Mouse (Mus musculus): ENCODE measurements around the gene Cldn4. TPM values are rescaled to one million over a fixed set of nuclear protein-coding genes. Genes with fewer than 3 reads are reported as not detected.

The Cldn4 gene
- not detected for total RNA-seq (2021)
- long read RNA-seq, experiment 1 = 0 reads
- long read RNA-seq, experiment 2 = 0 reads

- intact Hi-C loops (cut with DNase I; ENCODE audit: low total_unique reads) = no loop called here
- DNase-seq = no peak
Measured at GRCm38 (mm10) chr5:134946857-134947255, at the start of gene Cldn4. TSS of gene Cldn4 (minus strand) at chr5:134946934.

GRCm38 (mm10) chr5:134992566-134992965, 45.8 kb upstream of the Cldn4 start:
- DNase-seq = no peak
- intact Hi-C loops (cut with DNase I; ENCODE audit: low total_unique reads) = no loop called here

GRCm38 (mm10) chr5:134989741-134990140, 43.0 kb upstream of the Cldn4 start:
- no peak for DNase-seq
- intact Hi-C loops (cut with DNase I; ENCODE audit: low total_unique reads) = no loop called here

DNA sequence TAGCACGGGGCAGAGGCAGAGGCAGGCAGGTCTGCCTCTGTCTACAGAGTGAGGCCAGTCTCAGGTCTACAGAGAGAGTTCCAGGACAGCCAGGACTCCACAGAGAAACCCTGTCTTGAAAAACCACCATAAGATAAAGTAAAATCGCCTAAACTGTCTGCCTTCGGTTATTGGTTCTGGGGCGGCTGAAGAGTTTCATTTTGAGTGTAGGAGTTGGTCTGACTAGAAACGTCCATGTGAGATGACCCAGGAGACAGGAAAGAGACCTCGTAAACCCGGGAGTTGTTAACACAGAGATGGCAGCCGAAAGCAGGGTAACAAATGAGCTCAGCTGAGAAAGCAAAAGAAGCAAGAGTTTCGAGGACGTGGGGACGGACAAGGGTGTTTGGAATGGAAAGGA, 42.4 kb upstream of the Cldn4 start:
- intact Hi-C loops (cut with DNase I; ENCODE audit: low total_unique reads) = no loop called here
- no peak for DNase-seq

DNA sequence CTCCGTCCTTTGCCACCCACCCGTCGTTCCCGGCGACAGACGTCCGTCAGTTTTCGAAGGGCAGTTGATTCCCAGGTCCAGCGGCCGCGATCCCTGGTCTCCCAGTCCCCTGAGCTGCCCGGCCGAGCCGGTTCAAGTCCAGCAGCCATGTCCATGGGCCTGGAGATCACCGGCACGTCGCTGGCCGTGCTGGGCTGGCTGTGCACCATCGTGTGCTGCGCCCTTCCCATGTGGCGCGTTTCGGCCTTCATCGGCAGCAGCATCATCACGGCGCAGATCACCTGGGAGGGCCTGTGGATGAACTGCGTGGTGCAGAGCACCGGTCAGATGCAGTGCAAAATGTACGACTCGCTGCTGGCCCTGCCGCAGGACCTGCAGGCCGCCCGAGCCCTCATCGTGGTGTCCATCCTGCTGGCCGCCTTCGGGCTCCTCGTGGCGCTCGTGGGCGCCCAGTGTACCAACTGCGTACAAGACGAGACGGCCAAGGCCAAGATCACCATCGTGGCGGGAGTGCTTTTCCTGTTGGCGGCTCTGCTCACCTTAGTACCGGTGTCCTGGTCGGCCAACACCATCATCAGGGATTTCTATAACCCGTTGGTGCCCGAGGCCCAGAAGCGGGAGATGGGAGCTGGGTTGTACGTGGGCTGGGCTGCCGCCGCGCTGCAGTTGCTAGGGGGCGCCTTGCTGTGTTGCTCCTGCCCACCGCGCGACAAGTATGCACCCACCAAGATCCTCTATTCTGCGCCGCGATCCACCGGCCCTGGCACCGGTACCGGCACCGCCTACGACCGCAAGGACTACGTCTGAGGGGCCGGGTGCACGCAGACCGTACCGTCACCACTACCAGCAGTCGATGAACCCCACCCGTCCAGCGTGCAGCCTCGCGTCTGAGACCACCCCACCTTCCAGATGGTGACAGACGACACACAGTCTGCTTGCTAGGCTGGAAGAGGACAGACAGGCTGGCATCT, 39.8 kb upstream of the Cldn4 start:
- DNase-seq = no peak
- intact Hi-C loops (cut with DNase I; ENCODE audit: low total_unique reads) = no loop called here

GRCm38 (mm10) chr5:134985633-134986297, 39.0 kb upstream of the Cldn4 start, which contains the start of gene Cldn3:
TSS of gene Cldn3 (plus strand) at chr5:134986214.
- peak; percentile 40 for DNase-seq
- intact Hi-C loops (cut with DNase I; ENCODE audit: low total_unique reads) = no loop called here

DNA sequence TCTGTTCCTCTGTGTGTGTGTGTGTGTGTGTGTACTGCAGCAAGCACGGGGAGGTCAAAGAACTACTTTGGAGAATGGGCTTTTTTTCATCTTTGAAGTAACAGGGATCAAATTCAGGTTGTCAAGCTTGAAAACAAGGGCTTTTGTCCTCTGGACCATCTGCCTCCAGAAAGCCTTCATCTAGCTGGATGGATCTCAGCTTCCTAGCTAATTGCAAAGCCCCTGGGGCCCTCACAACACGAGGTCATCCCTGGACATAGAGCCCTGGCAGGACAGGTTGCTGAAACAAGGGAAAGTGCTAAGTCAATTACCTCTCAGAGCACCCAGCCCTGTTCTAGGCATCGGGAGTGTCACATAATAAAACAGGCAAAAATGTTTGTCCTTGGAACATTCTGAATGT, 37.0 kb upstream of the Cldn4 start:
- no peak for DNase-seq
- intact Hi-C loops (cut with DNase I; ENCODE audit: low total_unique reads) = no loop called here

- no peak for DNase-seq
- intact Hi-C loops (cut with DNase I; ENCODE audit: low total_unique reads) = no loop called here
Measured at GRCm38 (mm10) chr5:134983111-134983510, 36.4 kb upstream of the Cldn4 start.

- intact Hi-C loops (cut with DNase I; ENCODE audit: low total_unique reads) = no loop called here
- no peak for DNase-seq
Measured at GRCm38 (mm10) chr5:134981149-134981548, 34.4 kb upstream of the Cldn4 start.

- intact Hi-C loops (cut with DNase I; ENCODE audit: low total_unique reads) = loop anchor here (10.0 kb wide), 1 partner anchor 263 kb away; no protein-coding TSS in a partner anchor
- no peak for DNase-seq
Measured at GRCm38 (mm10) chr5:134977837-134978236, 31.1 kb upstream of the Cldn4 start.

- no peak for DNase-seq
- intact Hi-C loops (cut with DNase I; ENCODE audit: low total_unique reads) = loop anchor here (10.0 kb wide), 1 partner anchor 262 kb away; no protein-coding TSS in a partner anchor
Measured at GRCm38 (mm10) chr5:134976577-134977250, 30.0 kb upstream of the Cldn4 start.

- intact Hi-C loops (cut with DNase I; ENCODE audit: low total_unique reads) = loop anchor here (10.0 kb wide), 1 partner anchor 261 kb away; no protein-coding TSS in a partner anchor
- no peak for DNase-seq
Measured at GRCm38 (mm10) chr5:134976164-134976563, 29.4 kb upstream of the Cldn4 start.

DNA sequence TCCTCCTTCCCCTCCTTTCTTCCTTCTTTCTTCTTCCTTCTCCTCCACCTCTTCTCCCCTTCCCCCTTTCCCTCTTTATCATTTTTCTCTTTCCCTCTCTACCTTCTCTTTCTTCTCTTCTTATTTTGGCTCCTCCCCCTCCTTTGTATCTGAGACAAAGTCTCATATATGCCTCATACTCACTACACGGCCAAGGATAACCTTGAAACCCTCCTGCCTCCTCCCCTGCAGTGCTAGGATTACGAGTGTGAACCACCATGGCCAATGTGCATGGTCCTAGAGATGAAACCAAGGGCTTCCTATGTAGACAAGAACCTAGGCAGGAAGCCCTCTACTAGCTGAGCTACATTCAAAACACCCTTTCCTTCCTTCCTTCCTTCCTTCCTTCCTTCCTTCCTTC, 28.2 kb upstream of the Cldn4 start:
- no peak for DNase-seq
- intact Hi-C loops (cut with DNase I; ENCODE audit: low total_unique reads) = loop anchor here (10.0 kb wide), 1 partner anchor 260 kb away; no protein-coding TSS in a partner anchor

DNA sequence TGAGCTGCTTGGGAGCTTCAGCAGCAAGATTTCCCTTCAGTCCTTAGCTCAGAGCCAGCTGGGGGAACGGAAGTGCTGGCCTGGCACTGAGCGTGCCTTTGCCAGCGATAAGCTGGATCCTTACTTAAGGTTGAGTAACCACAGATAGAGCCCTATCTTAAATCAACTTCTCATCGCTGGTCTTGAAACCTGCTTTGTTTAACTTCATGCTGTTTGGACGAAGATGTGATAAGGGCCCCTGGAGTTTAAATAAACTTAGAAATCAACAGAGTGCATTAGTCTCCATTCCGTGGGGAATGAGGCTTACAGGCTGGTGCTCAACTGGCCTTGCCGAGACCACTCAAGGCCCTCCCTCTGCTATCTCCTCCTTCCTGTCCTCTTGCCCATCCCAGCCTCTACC, 27.6 kb upstream of the Cldn4 start:
- intact Hi-C loops (cut with DNase I; ENCODE audit: low total_unique reads) = loop anchor here (10.0 kb wide), 1 partner anchor 259 kb away; no protein-coding TSS in a partner anchor
- DNase-seq = no peak

DNA sequence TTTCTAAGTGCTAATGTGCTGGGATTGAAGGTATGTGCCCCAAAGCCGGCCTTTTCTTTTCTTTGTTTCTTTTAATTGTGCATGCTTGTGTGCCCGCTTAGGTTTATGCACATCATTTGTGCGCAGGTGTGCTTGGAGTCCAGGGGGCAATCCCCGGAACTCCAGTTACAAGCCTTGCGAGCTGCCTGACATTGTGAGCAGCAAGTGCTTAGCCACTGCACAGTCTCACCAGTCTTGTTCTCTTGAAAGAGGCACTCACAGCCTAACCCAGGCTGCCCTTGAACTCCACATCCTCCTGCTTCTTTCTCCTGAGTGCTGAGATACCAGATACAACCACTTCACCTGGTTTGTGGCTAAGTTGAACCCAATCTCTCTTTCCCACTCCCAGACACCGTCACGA, 26.8 kb upstream of the Cldn4 start:
- no peak for DNase-seq
- intact Hi-C loops (cut with DNase I; ENCODE audit: low total_unique reads) = loop anchor here (10.0 kb wide), 1 partner anchor 259 kb away; no protein-coding TSS in a partner anchor

DNA sequence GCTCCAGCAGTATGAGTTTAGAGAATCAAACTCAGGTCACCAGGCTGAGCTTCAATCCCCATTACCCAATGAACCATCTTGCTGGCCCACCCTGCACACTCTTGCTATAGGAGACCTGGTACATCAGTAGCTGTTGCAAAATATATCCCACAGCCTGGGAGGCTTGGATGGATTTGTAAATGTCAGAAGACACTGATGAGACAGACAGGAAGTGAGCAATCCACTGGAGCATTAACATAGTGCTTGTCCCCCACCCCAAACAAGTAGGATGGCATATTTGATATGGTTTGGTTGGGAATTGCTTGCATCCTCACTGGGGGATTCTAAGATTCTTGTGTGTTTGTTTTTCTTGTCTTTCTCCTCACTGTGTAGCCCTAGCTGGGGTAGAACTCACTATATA, 26.3 kb upstream of the Cldn4 start:
- no peak for DNase-seq
- intact Hi-C loops (cut with DNase I; ENCODE audit: low total_unique reads) = loop anchor here (10.0 kb wide), 1 partner anchor 258 kb away; no protein-coding TSS in a partner anchor

- DNase-seq = no peak
Measured at GRCm38 (mm10) chr5:134970671-134971070, 23.9 kb upstream of the Cldn4 start.

GRCm38 (mm10) chr5:134967164-134967944, 20.6 kb upstream of the Cldn4 start:
- no peak for DNase-seq
- intact Hi-C loops (cut with DNase I; ENCODE audit: low total_unique reads) = no loop called here

More at GRCm38 (mm10) chr5:134970671-134971070, 23.9 kb upstream of the Cldn4 start:
- intact Hi-C loops (cut with DNase I; ENCODE audit: low total_unique reads) = loop anchor here (10.0 kb wide), 1 partner anchor 256 kb away; no protein-coding TSS in a partner anchor
